Mouse (Mus musculus): ENCODE results near the gene Abcc1. TPM values are rescaled to one million over a fixed set of nuclear protein-coding genes. Genes with fewer than 3 reads are reported as not detected.

Gene Abcc1
- polyA plus RNA-seq, 1 experiment = 26.5 TPM

DNA sequence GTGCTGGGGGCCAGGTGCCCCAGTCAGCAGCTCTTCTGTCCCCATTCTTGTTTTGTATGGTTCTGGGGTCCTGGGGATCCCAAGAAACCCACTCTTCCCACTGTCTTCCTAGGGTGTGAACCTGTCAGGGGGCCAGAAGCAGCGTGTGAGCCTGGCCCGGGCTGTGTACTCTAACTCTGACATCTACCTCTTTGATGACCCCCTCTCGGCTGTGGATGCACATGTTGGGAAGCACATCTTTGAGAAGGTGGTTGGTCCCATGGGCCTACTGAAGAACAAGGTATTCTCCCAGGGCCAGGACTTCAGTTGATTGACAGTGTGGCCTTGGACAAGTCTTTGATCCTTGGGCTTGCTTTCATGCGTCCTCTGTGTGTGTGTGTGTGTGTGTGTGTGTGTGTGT, 86.0 kb downstream of the Abcc1 start:
- WGBS = 94% methylated on average over 4 of the region's 4 CpGs
- Histone ChIP-seq H3K27ac (ENCODE audit: insufficient read depth, low read depth, low read length) (no peak overlapping the region), H3K27me3 (replicated peaks; ENCODE audit: control insufficient read depth, insufficient read depth, low read length) (no peaks in the 10 kb centered on the region), H3K4me1 (ENCODE audit: control insufficient read depth, insufficient read depth, low read length) (0 out of 2 replicates have a peak, but pooled peaks cover 3% of the 10 kb centered on the region), H3K36me3 (ENCODE audit: control insufficient read depth, insufficient read depth, low read length) (no peaks in the 10 kb centered on the region), H3K4me3 (ENCODE audit: insufficient read depth, low read depth, low read length) (no peak overlapping the region)
- DNase-seq = no peak
- TF ChIP-seq POLR2A (IDR thresholded peaks at IDR 0.05; ENCODE audit: low read depth, low read length) (no peak), CTCF (conservative IDR thresholded peaks at IDR 0.05; ENCODE audit: insufficient read depth, insufficient read length, low read depth, low read length) (no peak)

DNA sequence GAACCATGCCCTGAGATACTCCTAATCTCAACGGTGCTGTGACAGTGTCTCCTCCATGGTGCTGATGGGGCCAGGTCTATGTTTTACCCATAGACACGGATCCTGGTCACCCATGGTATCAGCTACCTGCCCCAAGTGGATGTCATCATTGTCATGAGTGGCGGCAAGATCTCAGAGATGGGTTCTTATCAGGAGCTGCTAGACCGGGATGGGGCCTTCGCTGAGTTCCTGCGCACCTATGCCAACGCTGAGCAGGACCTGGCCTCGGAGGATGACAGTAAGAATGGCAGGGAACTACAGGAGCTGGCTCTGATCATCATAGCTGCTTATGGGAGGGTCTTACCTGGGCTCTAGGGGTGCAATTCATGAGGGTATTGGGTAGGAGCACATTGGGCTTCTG, 86.9 kb downstream of the Abcc1 start:
- no peaks in the 10 kb centered on the region for H3K36me3 ChIP-seq (ENCODE audit: control insufficient read depth, insufficient read depth, low read length)
- H3K4me1 ChIP-seq (ENCODE audit: control insufficient read depth, insufficient read depth, low read length) = 0 out of 2 replicates have a peak, but pooled peaks cover 3% of the 10 kb centered on the region
- WGBS = 98% methylated on average over 8 of the region's 8 CpGs
- H3K27me3 ChIP-seq (replicated peaks; ENCODE audit: control insufficient read depth, insufficient read depth, low read length) = no peaks in the 10 kb centered on the region
- TF ChIP-seq CTCF (conservative IDR thresholded peaks at IDR 0.05; ENCODE audit: insufficient read depth, insufficient read length, low read depth, low read length) = no peak
- TF ChIP-seq POLR2A (IDR thresholded peaks at IDR 0.05; ENCODE audit: low read depth, low read length) = no peak
- DNase-seq = no peak
- no peak overlapping the region for H3K4me3 ChIP-seq (ENCODE audit: insufficient read depth, low read depth, low read length)
- no peak overlapping the region for H3K27ac ChIP-seq (ENCODE audit: insufficient read depth, low read depth, low read length)

DNA sequence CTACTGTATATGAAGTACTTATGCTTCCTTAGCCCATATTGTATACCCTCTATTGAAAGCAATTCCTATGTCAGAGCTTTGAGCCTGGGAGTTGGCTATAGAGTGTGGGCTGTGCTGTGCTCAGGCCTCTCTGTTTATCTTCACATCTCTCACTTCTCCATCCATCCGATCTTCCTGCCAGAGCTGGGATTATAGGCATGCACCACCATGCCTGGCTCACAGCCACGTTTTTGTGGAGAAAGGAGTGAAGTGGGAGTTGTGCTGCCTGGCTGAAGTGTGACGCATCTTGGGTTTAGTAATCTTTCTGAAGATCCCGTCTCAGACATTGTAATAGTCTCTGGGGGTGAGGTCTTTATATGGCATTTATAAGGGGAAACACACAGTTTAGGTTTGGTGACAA, 88.5 kb downstream of the Abcc1 start:
- no peaks in the 10 kb centered on the region for H3K36me3 ChIP-seq (ENCODE audit: control insufficient read depth, insufficient read depth, low read length)
- TF ChIP-seq POLR2A (IDR thresholded peaks at IDR 0.05; ENCODE audit: low read depth, low read length) (no peak), CTCF (conservative IDR thresholded peaks at IDR 0.05; ENCODE audit: insufficient read depth, insufficient read length, low read depth, low read length) (no peak)

DNA sequence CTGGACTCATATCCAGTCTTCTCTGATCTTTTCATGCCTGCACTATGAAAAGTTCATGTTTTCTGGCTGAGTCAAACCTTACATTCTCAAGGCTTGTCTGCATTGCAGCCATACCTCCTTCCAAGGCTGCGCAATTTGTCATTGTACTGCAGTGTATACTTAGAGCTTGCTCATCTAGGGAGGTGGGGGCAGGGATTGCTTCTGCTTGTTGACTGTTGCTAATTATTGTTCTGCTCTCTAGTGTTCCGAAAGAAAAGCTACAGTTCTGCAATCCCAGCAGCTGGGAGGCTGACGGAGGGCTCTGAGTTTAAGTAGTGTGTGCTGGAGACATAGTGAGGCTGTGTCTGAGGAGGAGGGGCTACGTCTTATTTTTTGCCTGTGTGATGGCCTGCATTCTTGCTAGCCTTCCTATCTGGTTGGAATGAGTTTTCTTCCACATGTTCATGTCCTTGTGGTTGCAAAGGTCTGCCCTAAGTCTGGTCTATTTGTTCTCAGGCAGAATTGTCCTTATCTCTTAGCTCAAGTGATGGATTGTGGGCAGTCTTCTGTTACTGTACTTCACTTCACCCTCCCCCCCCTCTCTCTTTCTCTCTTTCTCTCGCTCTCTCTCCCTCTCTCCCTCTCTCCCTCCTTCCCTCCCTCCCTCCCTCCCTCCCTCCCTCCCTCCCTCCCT, 90.2 kb downstream of the Abcc1 start:
- DNase-seq = no peak
- no peak overlapping the region for H3K27ac ChIP-seq (ENCODE audit: insufficient read depth, low read depth, low read length)

More for the DNA sequence above, 88.5 kb downstream of the Abcc1 start:
- Histone ChIP-seq H3K4me3 (ENCODE audit: insufficient read depth, low read depth, low read length) (no peak overlapping the region), H3K4me1 (ENCODE audit: control insufficient read depth, insufficient read depth, low read length) (no peaks in the 10 kb centered on the region), H3K27ac (ENCODE audit: insufficient read depth, low read depth, low read length) (no peak overlapping the region), H3K27me3 (replicated peaks; ENCODE audit: control insufficient read depth, insufficient read depth, low read length) (no peaks in the 10 kb centered on the region)
- no peak for DNase-seq
- 83% methylated on average over 4 of the region's 4 CpGs for WGBS

DNA sequence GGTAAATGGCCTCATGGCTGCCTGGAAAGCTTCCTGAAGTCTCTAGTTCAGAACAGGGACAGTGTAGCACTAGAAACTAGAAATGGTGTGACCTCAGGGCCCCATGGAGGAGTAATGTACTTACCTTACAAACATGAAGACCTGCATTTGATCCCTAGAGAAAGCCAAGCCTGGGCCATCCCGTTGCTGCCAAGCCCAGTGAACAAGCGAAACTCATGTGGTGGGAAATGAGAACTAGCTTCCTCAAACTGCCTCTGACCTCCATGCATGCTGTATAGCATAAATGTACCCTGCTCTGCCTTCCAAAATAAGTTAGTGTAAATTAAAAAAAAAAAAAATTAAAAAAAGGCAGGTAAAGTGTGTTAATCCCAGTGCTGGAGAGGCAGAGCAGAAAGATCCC, 101.2 kb downstream of the Abcc1 start:
- TF ChIP-seq POLR2A (IDR thresholded peaks at IDR 0.05; ENCODE audit: low read depth, low read length) (no peak), CTCF (conservative IDR thresholded peaks at IDR 0.05; ENCODE audit: insufficient read depth, insufficient read length, low read depth, low read length) (no peak)
- H3K36me3 ChIP-seq (ENCODE audit: control insufficient read depth, insufficient read depth, low read length) = no peaks in the 10 kb centered on the region; the same call in 1 of the 2 replicates
- H3K27me3 ChIP-seq (replicated peaks; ENCODE audit: control insufficient read depth, insufficient read depth, low read length) = no peaks in the 10 kb centered on the region
- no peaks in the 10 kb centered on the region for H3K4me1 ChIP-seq (ENCODE audit: control insufficient read depth, insufficient read depth, low read length)
- no peak overlapping the region for H3K4me3 ChIP-seq (ENCODE audit: insufficient read depth, low read depth, low read length)
- DNase-seq = no peak
- H3K27ac ChIP-seq (ENCODE audit: insufficient read depth, low read depth, low read length) = no peak overlapping the region
- WGBS = 97% methylated on average over 2 of the region's 2 CpGs

More for the DNA sequence above, 90.2 kb downstream of the Abcc1 start:
- 64% methylated on average over 5 of the region's 5 CpGs for WGBS
- TF ChIP-seq CTCF (conservative IDR thresholded peaks at IDR 0.05; ENCODE audit: insufficient read depth, insufficient read length, low read depth, low read length) (no peak), POLR2A (IDR thresholded peaks at IDR 0.05; ENCODE audit: low read depth, low read length) (no peak)
- Histone ChIP-seq H3K4me1 (ENCODE audit: control insufficient read depth, insufficient read depth, low read length) (no peaks in the 10 kb centered on the region), H3K4me3 (ENCODE audit: insufficient read depth, low read depth, low read length) (no peak overlapping the region), H3K27me3 (replicated peaks; ENCODE audit: control insufficient read depth, insufficient read depth, low read length) (no peaks in the 10 kb centered on the region), H3K36me3 (ENCODE audit: control insufficient read depth, insufficient read depth, low read length) (no peaks in the 10 kb centered on the region)

DNA sequence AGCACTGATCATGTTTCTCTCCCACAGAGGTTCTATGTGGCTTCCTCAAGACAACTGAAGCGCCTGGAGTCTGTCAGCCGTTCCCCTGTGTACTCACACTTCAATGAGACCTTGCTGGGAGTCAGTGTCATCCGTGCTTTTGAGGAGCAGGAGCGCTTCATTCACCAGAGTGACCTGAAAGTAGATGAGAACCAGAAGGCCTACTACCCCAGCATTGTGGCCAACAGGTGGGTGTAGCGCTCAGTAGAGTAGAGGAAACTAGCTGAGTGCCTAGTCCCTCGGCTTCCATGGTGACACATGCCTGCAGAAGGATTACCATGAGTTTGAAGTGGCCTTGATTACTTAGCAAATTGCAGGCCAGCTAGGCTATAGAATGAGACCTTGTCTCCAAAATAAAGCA, 103.7 kb downstream of the Abcc1 start:
- no peak overlapping the region for H3K27ac ChIP-seq (ENCODE audit: insufficient read depth, low read depth, low read length)
- H3K27me3 ChIP-seq (replicated peaks; ENCODE audit: control insufficient read depth, insufficient read depth, low read length) = no peaks in the 10 kb centered on the region
- H3K4me1 ChIP-seq (ENCODE audit: control insufficient read depth, insufficient read depth, low read length) = no peaks in the 10 kb centered on the region
- DNase-seq = no peak
- no peaks in the 10 kb centered on the region; the same call in 1 of the 2 replicates for H3K36me3 ChIP-seq (ENCODE audit: control insufficient read depth, insufficient read depth, low read length)
- TF ChIP-seq POLR2A (IDR thresholded peaks at IDR 0.05; ENCODE audit: low read depth, low read length) = no peak
- TF ChIP-seq CTCF (conservative IDR thresholded peaks at IDR 0.05; ENCODE audit: insufficient read depth, insufficient read length, low read depth, low read length) = no peak
- 93% methylated on average over 6 of the region's 6 CpGs for WGBS
- H3K4me3 ChIP-seq (ENCODE audit: insufficient read depth, low read depth, low read length) = no peak overlapping the region

DNA sequence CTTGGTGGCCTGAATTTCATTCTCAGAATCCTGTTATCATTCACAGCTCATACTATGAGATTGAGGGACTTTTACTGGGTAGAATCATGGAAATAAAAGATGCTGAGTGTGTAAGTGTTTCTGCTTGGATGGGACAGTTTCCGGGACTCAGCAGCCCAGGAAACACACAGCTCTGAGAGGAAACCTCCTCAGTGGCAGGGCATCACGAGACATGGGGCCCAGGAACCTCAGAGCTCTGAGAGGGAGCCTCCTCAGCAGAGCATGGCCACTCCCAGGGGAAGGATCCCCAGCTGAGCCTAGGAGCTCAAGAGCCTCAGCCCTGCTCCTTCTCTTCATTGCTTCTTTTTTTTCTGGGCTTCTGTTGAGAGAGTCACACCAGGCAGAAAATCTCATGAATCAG, 107.0 kb downstream of the Abcc1 start:
- H3K4me1 ChIP-seq (ENCODE audit: control insufficient read depth, insufficient read depth, low read length) = no peaks in the 10 kb centered on the region
- WGBS = 82% methylated on average over 2 of the region's 2 CpGs
- no peak overlapping the region for H3K4me3 ChIP-seq (ENCODE audit: insufficient read depth, low read depth, low read length)
- no peaks in the 10 kb centered on the region; the same call in 1 of the 2 replicates for H3K36me3 ChIP-seq (ENCODE audit: control insufficient read depth, insufficient read depth, low read length)
- no peaks in the 10 kb centered on the region for H3K27me3 ChIP-seq (replicated peaks; ENCODE audit: control insufficient read depth, insufficient read depth, low read length)
- DNase-seq = no peak
- no peak overlapping the region for H3K27ac ChIP-seq (ENCODE audit: insufficient read depth, low read depth, low read length)
- no peak for TF ChIP-seq CTCF (conservative IDR thresholded peaks at IDR 0.05; ENCODE audit: insufficient read depth, insufficient read length, low read depth, low read length)
- no peak for TF ChIP-seq POLR2A (IDR thresholded peaks at IDR 0.05; ENCODE audit: low read depth, low read length)

All from kidney, adult 2 months (tissue).